Mouse (Mus musculus): ENCODE data around the gene Map3k7. TPM values are rescaled to one million over a fixed set of nuclear protein-coding genes. Genes with fewer than 3 reads are reported as not detected.

The Map3k7 gene
- 19.8 and 49.5 TPM in 2 replicates for polyA plus RNA-seq (2014; fragmentation: Nextera tagmentation; extraction: Ambion mirVana)

DNA sequence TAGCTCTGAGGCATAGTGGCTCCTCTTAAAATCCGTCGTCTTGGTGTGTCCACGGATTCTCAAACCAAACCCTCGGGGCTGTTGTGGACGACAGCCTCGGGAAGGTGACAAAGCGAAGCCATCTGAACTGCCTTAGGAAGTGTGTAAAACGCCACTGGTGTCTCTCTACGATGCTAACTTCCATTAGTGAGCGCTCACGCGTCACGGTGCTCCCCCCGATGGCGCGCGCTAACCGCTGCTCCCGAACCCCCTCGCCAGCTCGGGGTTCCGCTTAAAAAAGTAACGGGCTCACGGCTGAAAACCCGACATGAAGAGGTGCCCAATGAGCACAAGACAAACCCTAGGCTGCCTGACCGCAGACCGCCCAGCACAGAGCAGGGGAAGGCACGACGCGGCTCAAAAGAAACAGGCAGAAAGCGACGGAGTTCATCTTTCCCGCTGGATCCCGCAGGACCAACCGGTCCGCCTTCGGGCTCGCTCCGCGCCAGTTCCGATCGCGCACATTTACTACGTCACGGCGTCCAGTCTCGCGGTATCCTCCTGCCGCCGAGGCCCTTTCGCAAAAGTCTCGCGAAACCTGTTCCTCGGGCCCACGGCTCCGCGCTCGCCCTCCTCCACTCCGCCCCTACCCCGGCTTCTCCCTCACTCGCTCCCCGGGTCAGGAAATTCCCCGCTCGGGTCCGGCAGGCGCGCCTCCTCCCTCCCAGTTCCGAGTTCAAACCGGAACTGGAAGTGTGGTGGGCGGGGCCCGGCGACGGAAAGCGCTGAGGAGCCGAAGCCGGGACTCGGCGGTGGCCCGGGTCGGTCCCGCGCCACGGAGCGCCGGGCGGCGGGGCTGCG lies at the start of gene Map3k7:
Gene Map3k7, plus strand, starts transcription at position 744 of the 840 bp plus-strand sequence.
- H3K27ac ChIP-seq (ENCODE audit: low read depth, low read length): peak within 1 kb of the TSS; percentile 97
- no peaks in the 10 kb centered on the region for H3K9me3 ChIP-seq (ENCODE audit: control insufficient read depth, low read length)
- peak within 1 kb of the TSS; percentile 91 for H3K9ac ChIP-seq (ENCODE audit: low read depth, low read length)
- peaks cover 17% of the 10 kb centered on the region; the same call in 1 of the 2 replicates for H3K4me1 ChIP-seq (ENCODE audit: control insufficient read depth, insufficient read depth, low read length)
- H3K4me2 ChIP-seq (replicated peaks; ENCODE audit: low read depth, low read length): peak within 1 kb of the TSS; percentile 84
- H3K36me3 ChIP-seq (ENCODE audit: control insufficient read depth, insufficient read depth, low read length): no peaks in the 10 kb centered on the region
- WGBS: under 1% methylated on average over 87 of the region's 88 CpGs
- H3K27me3 ChIP-seq (ENCODE audit: control insufficient read depth, insufficient read depth, low read length): no peaks in the 10 kb centered on the region
- ATAC-seq (ENCODE audit: low FRiP score, low TSS enrichment): peak; percentile 95
- peak within 1 kb of the TSS; percentile 79 for H3K4me3 ChIP-seq (ENCODE audit: low read length)

DNA sequence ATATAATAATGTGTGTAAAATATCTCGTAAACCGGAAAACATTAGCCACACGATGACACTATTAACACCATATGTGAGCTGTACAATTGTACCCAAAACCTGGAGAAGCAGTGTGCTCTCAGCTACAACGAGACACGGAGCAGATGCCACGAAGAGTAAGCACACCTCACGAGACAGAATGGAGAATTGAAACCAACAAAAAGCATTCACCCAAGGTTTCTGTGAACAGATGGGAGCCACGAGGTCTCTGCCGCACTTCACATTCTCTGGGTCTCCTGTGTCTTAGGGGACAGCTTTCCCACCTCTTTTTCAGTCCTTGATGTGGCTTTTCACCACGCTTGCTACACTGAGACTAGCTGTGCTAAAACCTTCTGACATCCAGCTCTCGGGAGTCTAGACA lies 48.8 kb upstream of the Map3k7 start:
- ATAC-seq (ENCODE audit: low FRiP score, low TSS enrichment): no peak
- 66% methylated on average over 11 of the region's 11 CpGs for WGBS
- H3K27me3 ChIP-seq (ENCODE audit: control insufficient read depth, insufficient read depth, low read length): no peaks in the 10 kb centered on the region
- no peak overlapping the region for H3K4me2 ChIP-seq (replicated peaks; ENCODE audit: low read depth, low read length)
- H3K4me3 ChIP-seq (ENCODE audit: low read length): no peak overlapping the region
- H3K9ac ChIP-seq (ENCODE audit: low read depth, low read length): no peak overlapping the region
- no peaks in the 10 kb centered on the region for H3K9me3 ChIP-seq (ENCODE audit: control insufficient read depth, low read length)
- no peak overlapping the region for H3K27ac ChIP-seq (ENCODE audit: low read depth, low read length)
- H3K4me1 ChIP-seq (ENCODE audit: control insufficient read depth, insufficient read depth, low read length): no peaks in the 10 kb centered on the region
- H3K36me3 ChIP-seq (ENCODE audit: control insufficient read depth, insufficient read depth, low read length): no peaks in the 10 kb centered on the region

DNA sequence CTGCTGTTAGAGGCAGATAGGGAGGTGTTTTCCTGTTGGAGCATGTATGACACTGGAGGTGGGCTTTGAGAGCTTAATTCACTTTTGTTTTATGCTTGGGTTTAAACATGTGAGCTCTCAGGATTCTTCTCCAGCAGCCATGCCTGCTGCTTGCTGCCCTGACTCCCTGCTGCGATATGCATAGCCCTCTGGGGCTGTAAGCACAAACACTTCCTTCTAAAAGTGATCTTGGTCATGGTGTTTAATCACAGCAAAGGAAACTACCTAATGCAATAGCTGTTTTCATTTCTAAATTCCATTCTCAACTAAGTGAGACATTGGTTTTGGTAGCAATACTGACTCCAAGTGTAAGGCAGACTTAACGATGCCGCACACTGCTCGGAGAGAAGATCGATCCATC lies 45.2 kb upstream of the Map3k7 start:
- ATAC-seq (ENCODE audit: low FRiP score, low TSS enrichment): no peak
- no peak overlapping the region for H3K4me2 ChIP-seq (replicated peaks; ENCODE audit: low read depth, low read length)
- H3K36me3 ChIP-seq (ENCODE audit: control insufficient read depth, insufficient read depth, low read length): no peaks in the 10 kb centered on the region
- no peak overlapping the region for H3K27ac ChIP-seq (ENCODE audit: low read depth, low read length)
- no peaks in the 10 kb centered on the region for H3K4me1 ChIP-seq (ENCODE audit: control insufficient read depth, insufficient read depth, low read length)
- WGBS: 85% methylated on average over 5 of the region's 5 CpGs
- no peaks in the 10 kb centered on the region for H3K27me3 ChIP-seq (ENCODE audit: control insufficient read depth, insufficient read depth, low read length)
- H3K4me3 ChIP-seq (ENCODE audit: low read length): no peak overlapping the region
- no peak overlapping the region for H3K9ac ChIP-seq (ENCODE audit: low read depth, low read length)
- H3K9me3 ChIP-seq (ENCODE audit: control insufficient read depth, low read length): no peaks in the 10 kb centered on the region

DNA sequence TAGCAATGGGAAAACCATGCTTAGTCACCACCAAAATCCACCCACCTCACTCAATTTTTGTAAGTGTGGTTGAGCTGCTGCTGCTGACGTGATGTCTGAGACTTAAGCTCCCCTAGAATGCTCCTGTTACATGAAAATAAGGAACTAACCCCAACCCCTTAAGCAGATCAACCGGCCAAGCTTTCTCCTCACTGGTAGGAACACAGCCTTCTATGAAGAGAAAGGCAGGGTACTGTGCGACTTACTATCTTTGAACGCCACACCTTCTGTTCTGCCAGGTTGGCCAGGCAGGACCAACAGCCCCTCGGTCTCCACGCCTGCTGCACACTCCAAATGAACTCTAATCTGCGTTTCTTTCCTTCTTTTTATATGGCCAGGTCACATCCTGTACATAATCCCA lies 41.7 kb upstream of the Map3k7 start:
- H3K4me1 ChIP-seq (ENCODE audit: control insufficient read depth, insufficient read depth, low read length): peaks cover 3% of the 10 kb centered on the region; the same call in 1 of the 2 replicates
- no peak overlapping the region for H3K4me2 ChIP-seq (replicated peaks; ENCODE audit: low read depth, low read length)
- H3K9ac ChIP-seq (ENCODE audit: low read depth, low read length): no peak overlapping the region
- 46% methylated on average over 7 of the region's 7 CpGs for WGBS
- H3K27ac ChIP-seq (ENCODE audit: low read depth, low read length): no peak overlapping the region
- H3K27me3 ChIP-seq (ENCODE audit: control insufficient read depth, insufficient read depth, low read length): no peaks in the 10 kb centered on the region
- H3K4me3 ChIP-seq (ENCODE audit: low read length): no peak overlapping the region
- no peaks in the 10 kb centered on the region for H3K9me3 ChIP-seq (ENCODE audit: control insufficient read depth, low read length)
- ATAC-seq (ENCODE audit: low FRiP score, low TSS enrichment): no peak
- H3K36me3 ChIP-seq (ENCODE audit: control insufficient read depth, insufficient read depth, low read length): no peaks in the 10 kb centered on the region

DNA sequence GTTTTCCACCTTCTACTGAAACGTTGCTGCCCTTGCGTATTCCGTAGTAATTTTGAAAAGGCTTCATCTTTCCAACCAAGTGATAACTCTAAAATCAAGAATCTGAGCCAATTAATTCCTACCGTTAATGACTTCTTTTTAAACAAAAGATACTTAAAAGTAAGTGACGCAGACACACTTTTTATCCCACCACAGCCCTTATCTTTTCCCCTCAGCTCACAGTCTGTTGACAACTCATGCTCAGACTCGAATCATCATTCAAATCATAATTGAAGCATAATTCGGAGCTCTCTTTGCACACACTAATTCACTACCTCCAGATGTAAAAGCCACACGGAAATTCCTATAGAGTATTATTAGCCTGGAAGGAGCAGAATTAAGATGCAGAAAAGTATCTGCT lies 40.5 kb upstream of the Map3k7 start:
- no peak for ATAC-seq (ENCODE audit: low FRiP score, low TSS enrichment)
- Histone ChIP-seq H3K27me3 (ENCODE audit: control insufficient read depth, insufficient read depth, low read length) (no peaks in the 10 kb centered on the region), H3K36me3 (ENCODE audit: control insufficient read depth, insufficient read depth, low read length) (no peaks in the 10 kb centered on the region), H3K4me1 (ENCODE audit: control insufficient read depth, insufficient read depth, low read length) (peaks cover 3% of the 10 kb centered on the region; the same call in 1 of the 2 replicates), H3K9me3 (ENCODE audit: control insufficient read depth, low read length) (no peaks in the 10 kb centered on the region), H3K4me3 (ENCODE audit: low read length) (no peak overlapping the region), H3K4me2 (replicated peaks; ENCODE audit: low read depth, low read length) (no peak overlapping the region), H3K9ac (ENCODE audit: low read depth, low read length) (no peak overlapping the region), H3K27ac (ENCODE audit: low read depth, low read length) (no peak overlapping the region)
- WGBS: 62% methylated on average over 8 of the region's 8 CpGs

DNA sequence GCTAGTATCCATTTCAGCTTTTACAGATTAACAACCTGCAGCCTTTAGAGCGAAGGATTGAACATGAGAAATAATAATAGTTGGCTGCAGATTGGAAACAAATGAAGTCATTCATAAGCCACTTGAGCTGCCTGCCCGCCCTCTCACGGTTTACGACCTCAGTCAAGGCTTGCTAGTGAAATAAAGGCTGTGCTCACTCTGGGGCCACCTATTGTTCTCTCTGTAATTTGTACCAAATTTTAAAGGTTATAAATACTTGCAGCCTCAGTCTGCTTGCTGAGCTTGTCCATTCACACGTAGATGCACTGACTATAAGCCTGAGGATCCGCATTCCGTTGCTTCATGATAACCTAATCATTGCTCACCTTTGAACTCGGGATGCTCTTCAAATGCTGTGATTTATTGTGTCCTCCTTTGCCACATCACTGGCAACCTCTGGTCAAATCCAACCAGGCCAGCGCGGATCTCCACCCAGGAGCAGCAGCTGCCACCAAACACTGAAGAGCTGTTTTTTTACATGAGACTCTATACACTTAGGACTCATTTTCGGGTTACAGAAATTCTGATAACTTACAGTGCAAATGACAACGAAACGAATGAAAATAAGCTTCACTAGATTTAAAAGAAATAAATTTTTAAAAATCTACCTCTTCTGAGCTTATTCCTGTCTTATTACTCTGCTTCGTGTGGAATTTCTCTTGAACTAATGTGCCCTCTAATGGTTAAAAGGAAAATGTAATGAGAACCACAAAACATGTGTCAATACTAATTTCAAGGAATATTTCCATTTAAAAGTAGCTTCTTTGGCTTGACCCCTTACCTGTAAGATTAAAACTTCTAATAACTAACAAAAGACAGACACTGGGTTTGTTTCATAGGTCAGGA lies 39.4 kb upstream of the Map3k7 start:
- Histone ChIP-seq H3K4me2 (replicated peaks; ENCODE audit: low read depth, low read length) (0 out of 2 replicates have a peak overlapping the region, but pooled peaks have one; percentile 2), H3K9me3 (ENCODE audit: control insufficient read depth, low read length) (no peaks in the 10 kb centered on the region), H3K27ac (ENCODE audit: low read depth, low read length) (peak overlapping the region; percentile 48; the same call in 1 of the 2 replicates), H3K27me3 (ENCODE audit: control insufficient read depth, insufficient read depth, low read length) (no peaks in the 10 kb centered on the region), H3K4me1 (ENCODE audit: control insufficient read depth, insufficient read depth, low read length) (peaks cover 3% of the 10 kb centered on the region; the same call in 1 of the 2 replicates), H3K36me3 (ENCODE audit: control insufficient read depth, insufficient read depth, low read length) (no peaks in the 10 kb centered on the region), H3K9ac (ENCODE audit: low read depth, low read length) (no peak overlapping the region), H3K4me3 (ENCODE audit: low read length) (no peak overlapping the region)
- 17% methylated on average over 14 of the region's 14 CpGs for WGBS
- ATAC-seq (ENCODE audit: low FRiP score, low TSS enrichment): peak; percentile 81

DNA sequence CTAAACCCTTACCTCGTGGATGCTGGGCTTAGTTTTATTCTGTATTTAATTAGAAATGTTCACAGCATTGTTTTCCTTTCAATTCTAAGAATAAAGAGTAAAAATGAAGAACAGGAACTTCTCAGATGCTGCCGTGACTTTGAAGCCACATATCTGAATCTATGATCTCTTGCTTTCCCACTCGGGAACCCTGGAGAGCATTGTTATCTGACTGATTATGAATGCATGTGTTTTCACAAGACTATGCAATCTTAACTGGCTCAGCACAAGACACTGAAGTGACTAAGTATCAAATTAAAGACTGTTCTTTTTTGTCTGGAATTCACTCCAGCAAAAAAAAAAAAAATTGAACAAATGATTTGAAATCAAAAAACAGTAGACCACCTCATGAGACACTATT lies 30.7 kb upstream of the Map3k7 start:
- WGBS: 62% methylated on average over 3 of the region's 3 CpGs
- ATAC-seq (ENCODE audit: low FRiP score, low TSS enrichment): no peak

DNA sequence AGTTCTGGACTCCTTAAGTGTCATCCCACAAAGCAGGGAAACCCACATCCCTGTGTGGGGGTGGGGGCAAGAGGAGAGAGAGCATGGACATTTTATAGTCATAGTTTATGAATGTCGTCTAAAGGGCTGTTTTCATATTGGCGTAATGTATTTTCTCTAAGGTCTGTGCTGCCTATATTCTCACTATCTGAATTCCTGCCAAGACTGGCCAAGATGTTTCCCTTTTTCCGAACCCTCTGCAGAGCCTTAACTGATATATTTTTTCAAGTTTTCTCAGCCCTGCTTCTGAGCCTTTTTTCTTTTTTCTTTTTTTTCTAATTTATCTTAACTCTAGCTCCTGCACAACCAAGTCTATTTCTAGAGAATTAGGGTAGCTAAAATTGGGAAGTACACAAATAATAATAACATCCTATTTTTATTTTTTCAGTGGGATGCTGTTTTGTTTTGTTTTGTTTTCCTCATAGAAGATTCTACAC lies 28.0 kb upstream of the Map3k7 start:
- no peak overlapping the region for H3K9ac ChIP-seq (ENCODE audit: low read depth, low read length)
- H3K27me3 ChIP-seq (ENCODE audit: control insufficient read depth, insufficient read depth, low read length): no peaks in the 10 kb centered on the region
- ATAC-seq (ENCODE audit: low FRiP score, low TSS enrichment): peak; percentile 57
- no peak overlapping the region for H3K4me2 ChIP-seq (replicated peaks; ENCODE audit: low read depth, low read length)
- no peak overlapping the region; the same call in 1 of the 2 replicates for H3K27ac ChIP-seq (ENCODE audit: low read depth, low read length)
- WGBS: 45% methylated on average over 3 of the region's 3 CpGs
- no peak overlapping the region for H3K4me3 ChIP-seq (ENCODE audit: low read length)
- H3K9me3 ChIP-seq (ENCODE audit: control insufficient read depth, low read length): no peaks in the 10 kb centered on the region
- H3K36me3 ChIP-seq (ENCODE audit: control insufficient read depth, insufficient read depth, low read length): no peaks in the 10 kb centered on the region
- peaks cover 11% of the 10 kb centered on the region; the same call in 1 of the 2 replicates for H3K4me1 ChIP-seq (ENCODE audit: control insufficient read depth, insufficient read depth, low read length)

More for the DNA sequence above, 30.7 kb upstream of the Map3k7 start:
- Histone ChIP-seq H3K9me3 (ENCODE audit: control insufficient read depth, low read length) (no peaks in the 10 kb centered on the region), H3K36me3 (ENCODE audit: control insufficient read depth, insufficient read depth, low read length) (no peaks in the 10 kb centered on the region), H3K9ac (ENCODE audit: low read depth, low read length) (no peak overlapping the region), H3K4me2 (replicated peaks; ENCODE audit: low read depth, low read length) (no peak overlapping the region), H3K27me3 (ENCODE audit: control insufficient read depth, insufficient read depth, low read length) (no peaks in the 10 kb centered on the region), H3K27ac (ENCODE audit: low read depth, low read length) (no peak overlapping the region), H3K4me3 (ENCODE audit: low read length) (no peak overlapping the region), H3K4me1 (ENCODE audit: control insufficient read depth, insufficient read depth, low read length) (peaks cover 8% of the 10 kb centered on the region; the same call in 1 of the 2 replicates)
